Mouse (Mus musculus) lung, postnatal 0 days (tissue): ENCODE results near the gene Spata2l. TPM values are rescaled to one million over a fixed set of nuclear protein-coding genes. Genes with fewer than 3 reads are reported as not detected.

ENCODE experiments used
- ATAC-seq: fragments of 200-750 bp; cut with Nextera tagmentation; 2 replicates; pipeline ENCODE4 v1.8.0; 2017; ENCODE audit warnings: moderate library complexity
- DNase-seq: peaks from one replicate; pipeline ENCODE4 v3.0.0-alpha.2; 2016; ENCODE audit warnings: low spot score
- H3K27ac ChIP-seq: fragments of 300-500 bp; sonication (generic); 2 replicates; pipeline ENCODE4 v1.5.1; 2014; ENCODE audit warnings: antibody characterized with exemption, mild to moderate bottlenecking, low read length, mixed read lengths
- H3K27me3 ChIP-seq: fragments of 300-500 bp; sonication (generic); replicated peaks from 2 replicates; pipeline ENCODE4 v1.6.1; 2014; ENCODE audit warnings: low read length, mixed read lengths; ENCODE audit not compliant: insufficient read depth
- H3K36me3 ChIP-seq: fragments of 300-500 bp; sonication (generic); 2 replicates; pipeline ENCODE4 v1.6.1; 2014; ENCODE audit warnings: low read length, mixed read lengths; ENCODE audit not compliant: insufficient read depth
- H3K4me1 ChIP-seq: fragments of 300-500 bp; sonication (generic); 2 replicates; pipeline ENCODE4 v1.6.1; 2014; ENCODE audit warnings: antibody characterized with exemption, low read depth, low read length, mixed read lengths; ENCODE audit not compliant: insufficient read depth
- H3K4me2 ChIP-seq: fragments of 300-500 bp; sonication (generic); replicated peaks from 2 replicates; pipeline ENCODE4 v1.6.1; 2014; ENCODE audit warnings: low read depth, mild to moderate bottlenecking, low read length, moderate library complexity, mixed read lengths
- H3K4me3 ChIP-seq: fragments of 300-500 bp; sonication (generic); 2 replicates; pipeline ENCODE4 v1.5.1; 2014; ENCODE audit warnings: low read depth, low read length
- H3K9ac ChIP-seq: fragments of 300-500 bp; sonication (generic); replicated peaks from 2 replicates; pipeline ENCODE4 v1.6.1; 2014; ENCODE audit warnings: low read depth, mild to moderate bottlenecking
- H3K9me3 ChIP-seq: fragments of 300-500 bp; sonication (generic); 2 replicates; pipeline ENCODE4 v1.6.1; 2016; ENCODE audit warnings: low read length, mixed read lengths
- CTCF ChIP-seq: IDR thresholded peaks from 2 replicates; pipeline ENCODE4 v1.5.1; 2016; ENCODE audit warnings: antibody characterized with exemption, mild to moderate bottlenecking
- EP300 ChIP-seq: IDR thresholded peaks from 2 replicates; pipeline ENCODE4 v1.6.1; 2016; ENCODE audit warnings: antibody characterized with exemption, mild to moderate bottlenecking, control low read depth
- WGBS: fragments of 180-500 bp; shearing (Covaris S2); extraction: QIAGEN DNeasy Blood & Tissue Kit; methylation state at CpG from one replicate; pipeline ENCODE4 v1.1.7; 2014; 5-methylcytosine and 5-hydroxymethylcytosine counted together
- polyA plus RNA-seq: library from polyadenylated mRNA; unstranded; fragments of >200 nt; fragmentation: Nextera tagmentation; extraction: Ambion mirVana; gene quantifications from 2 replicates; pipeline ENCODE4 v1.2.1, GENCODE M21; 2015

Gene Spata2l
- polyA plus RNA-seq, 1 experiment from 2014 or later, result 4.8 TPM

- no peak overlapping the region for H3K27ac ChIP-seq
- peaks cover 4% of the 10 kb centered on the region; the same call in 1 of the 2 replicates for H3K4me1 ChIP-seq
- DNase-seq, result peak; percentile 13
- ATAC-seq, result no peak
- H3K4me2 ChIP-seq, result no peak overlapping the region
- H3K4me3 ChIP-seq, result no peak overlapping the region
- 92% methylated on average over 8 of the region's 8 CpGs for WGBS
- TF ChIP-seq CTCF (no peak), EP300 (no peak)
- H3K9me3 ChIP-seq, result no peaks in the 10 kb centered on the region
- peaks cover 45% of the 10 kb centered on the region for H3K36me3 ChIP-seq
- no peak overlapping the region for H3K9ac ChIP-seq
- no peaks in the 10 kb centered on the region for H3K27me3 ChIP-seq
Measured at GRCm38 (mm10) chr8:123248596-123248995, 12.6 kb upstream of the Spata2l start.

- Histone ChIP-seq H3K27ac (no peak overlapping the region), H3K4me1 (peaks cover under 1% of the 10 kb centered on the region; the same call in 1 of the 2 replicates), H3K27me3 (no peaks in the 10 kb centered on the region), H3K36me3 (peaks cover 45% of the 10 kb centered on the region), H3K4me2 (no peak overlapping the region), H3K4me3 (no peak overlapping the region), H3K9ac (no peak overlapping the region), H3K9me3 (no peaks in the 10 kb centered on the region)
- TF ChIP-seq CTCF (no peak), EP300 (no peak)
- ATAC-seq (no peak), DNase-seq (no peak)
- WGBS, result 96% methylated on average over 6 of the region's 6 CpGs
Measured at GRCm38 (mm10) chr8:123247748-123248147, 11.7 kb upstream of the Spata2l start.

- H3K27ac ChIP-seq, result no peak overlapping the region
- H3K4me1 ChIP-seq, result no peaks in the 10 kb centered on the region
- DNase-seq, result no peak
- WGBS, result 84% methylated on average over 12 of the region's 12 CpGs
- no peak overlapping the region for H3K4me3 ChIP-seq
- H3K4me2 ChIP-seq, result no peak overlapping the region
- no peak for ATAC-seq
- TF ChIP-seq CTCF (no peak), EP300 (no peak)
- no peaks in the 10 kb centered on the region for H3K9me3 ChIP-seq
- no peaks in the 10 kb centered on the region for H3K27me3 ChIP-seq
- peaks cover 45% of the 10 kb centered on the region for H3K36me3 ChIP-seq
- H3K9ac ChIP-seq, result no peak overlapping the region
Measured at GRCm38 (mm10) chr8:123245543-123245942, 9.5 kb upstream of the Spata2l start.

- Histone ChIP-seq H3K4me3 (no peak overlapping the region), H3K4me1 (no peaks in the 10 kb centered on the region), H3K36me3 (peaks cover 45% of the 10 kb centered on the region), H3K9ac (no peak overlapping the region), H3K4me2 (no peak overlapping the region), H3K27ac (no peak overlapping the region), H3K27me3 (no peaks in the 10 kb centered on the region), H3K9me3 (no peaks in the 10 kb centered on the region)
- ATAC-seq (no peak), DNase-seq (no peak)
- TF ChIP-seq EP300 (no peak), CTCF (no peak)
- WGBS, result 95% methylated on average over 4 of the region's 4 CpGs
Measured at GRCm38 (mm10) chr8:123244382-123244781, 8.3 kb upstream of the Spata2l start.

- peaks cover 33% of the 10 kb centered on the region for H3K36me3 ChIP-seq
- no peak overlapping the region for H3K9ac ChIP-seq
- H3K4me1 ChIP-seq, result no peaks in the 10 kb centered on the region
- H3K9me3 ChIP-seq, result no peaks in the 10 kb centered on the region
- DNase-seq (no peak), ATAC-seq (no peak)
- 67% methylated on average over 11 of the region's 11 CpGs for WGBS
- H3K4me3 ChIP-seq, result no peak overlapping the region
- H3K27me3 ChIP-seq, result no peaks in the 10 kb centered on the region
- TF ChIP-seq EP300 (no peak), CTCF (no peak; the same call in 1 of the 2 replicates)
- no peak overlapping the region for H3K4me2 ChIP-seq
- H3K27ac ChIP-seq, result no peak overlapping the region
Measured at GRCm38 (mm10) chr8:123243053-123243452, 7.0 kb upstream of the Spata2l start.

GRCm38 (mm10) chr8:123242107-123242923, 6.3 kb upstream of the Spata2l start:
- Histone ChIP-seq H3K27me3 (no peaks in the 10 kb centered on the region), H3K36me3 (peaks cover 25% of the 10 kb centered on the region)
- TF ChIP-seq EP300 (no peak), CTCF (no peak)

More at GRCm38 (mm10) chr8:123242107-123242923, 6.3 kb upstream of the Spata2l start:
- no peak overlapping the region for H3K4me2 ChIP-seq
- WGBS, result 77% methylated on average over 7 of the region's 7 CpGs
- H3K4me1 ChIP-seq, result no peaks in the 10 kb centered on the region
- no peak overlapping the region for H3K4me3 ChIP-seq
- ATAC-seq (no peak), DNase-seq (no peak)
- H3K9ac ChIP-seq, result no peak overlapping the region
- H3K9me3 ChIP-seq, result no peaks in the 10 kb centered on the region
- no peak overlapping the region for H3K27ac ChIP-seq
